Mouse (Mus musculus) CD4-positive, CD25-positive, alpha-beta regulatory T cell, adult 4 months (primary cell): Measurements from ENCODE around the gene Efna5. TPM values are rescaled to one million over a fixed set of nuclear protein-coding genes. Genes with fewer than 3 reads are reported as not detected.

Source experiments
- ATAC-seq: one replicate; pipeline ENCODE4 v1.8.0; 2017
- polyA plus RNA-seq, 2 experiments: library from polyadenylated mRNA; unstranded; fragments of 100-300 nt; shearing (Covaris generic); gene quantifications; one replicate each; pipeline ENCODE4 v1.2.1; 2017

Gene Efna5
- polyA plus RNA-seq, 2 experiments from 2014 or later = 0.13 TPM; not detected in 1

GRCm38 (mm10) chr17:62785781-62786601 lies 95.1 kb downstream of the Efna5 start:
- ATAC-seq = no peak

GRCm38 (mm10) chr17:62784274-62785171 lies 96.6 kb downstream of the Efna5 start:
- no peak for ATAC-seq

- ATAC-seq = peak; percentile 41
Observed at GRCm38 (mm10) chr17:62783524-62784273, 97.4 kb downstream of the Efna5 start.

GRCm38 (mm10) chr17:62782826-62783404 lies 98.2 kb downstream of the Efna5 start:
- no peak for ATAC-seq

- ATAC-seq = no peak
Observed at GRCm38 (mm10) chr17:62781120-62781519, 100.0 kb downstream of the Efna5 start.

- no peak for ATAC-seq
Observed at GRCm38 (mm10) chr17:62777858-62778564, 103.1 kb downstream of the Efna5 start.

- no peak for ATAC-seq
Observed at GRCm38 (mm10) chr17:62776710-62777109, 104.4 kb downstream of the Efna5 start.

GRCm38 (mm10) chr17:62775976-62776375 lies 105.1 kb downstream of the Efna5 start:
- ATAC-seq = no peak

GRCm38 (mm10) chr17:62775401-62775800 lies 105.7 kb downstream of the Efna5 start:
- no peak for ATAC-seq

GRCm38 (mm10) chr17:62774749-62775148 lies 106.4 kb downstream of the Efna5 start:
- ATAC-seq = no peak

GRCm38 (mm10) chr17:62766705-62767104 lies 114.4 kb downstream of the Efna5 start:
- no peak for ATAC-seq

- no peak for ATAC-seq
Observed at GRCm38 (mm10) chr17:62765165-62765564, 116.0 kb downstream of the Efna5 start.

GRCm38 (mm10) chr17:62756951-62757350 lies 124.2 kb downstream of the Efna5 start:
- ATAC-seq = no peak

GRCm38 (mm10) chr17:62755635-62756034 lies 125.5 kb downstream of the Efna5 start:
- ATAC-seq = no peak

- ATAC-seq = no peak
Observed at GRCm38 (mm10) chr17:62754638-62755037, 126.5 kb downstream of the Efna5 start.

GRCm38 (mm10) chr17:62752381-62752889 lies 128.7 kb downstream of the Efna5 start:
- no peak for ATAC-seq

- ATAC-seq = no peak
Observed at GRCm38 (mm10) chr17:62750647-62751046, 130.5 kb downstream of the Efna5 start.

GRCm38 (mm10) chr17:62748803-62749619 lies 132.1 kb downstream of the Efna5 start:
- ATAC-seq = no peak

- no peak for ATAC-seq
Observed at GRCm38 (mm10) chr17:62747381-62747780, 133.7 kb downstream of the Efna5 start.

GRCm38 (mm10) chr17:62746827-62747226 lies 134.3 kb downstream of the Efna5 start:
- no peak for ATAC-seq

- no peak for ATAC-seq
Observed at GRCm38 (mm10) chr17:62745286-62745685, 135.8 kb downstream of the Efna5 start.
